Mouse (Mus musculus) midbrain, embryonic 12.5 days (tissue): ENCODE measurements around the gene Evi5. TPM values are rescaled to one million over a fixed set of nuclear protein-coding genes. Genes with fewer than 3 reads are reported as not detected.

Experiments used
- polyA plus RNA-seq: library from polyadenylated mRNA; unstranded; fragments of >200 nt; fragmentation: Nextera tagmentation; extraction: Ambion mirVana; gene quantifications from 2 replicates; pipeline ENCODE4 v1.2.1, GENCODE M21; 2016

The Evi5 gene
- polyA plus RNA-seq, 1 experiment from 2014 or later: 51.5 TPM

Other genes with a start within 250 kb of the Evi5 start
- gene Gfi1, start 149.1 kb downstream of the Evi5 start, polyA plus RNA-seq: 0.08 TPM in 1 of 2 replicates, not detected in the other
- gene Ube2d2b, start 45.0 kb downstream of the Evi5 start, polyA plus RNA-seq: 0.13 and 0.51 TPM in 2 replicates
- gene Rpl5, start 25.4 kb upstream of the Evi5 start, polyA plus RNA-seq: 60.5 and 65.2 TPM in 2 replicates
- gene Fam69a, start 112.0 kb upstream of the Evi5 start, polyA plus RNA-seq: 24.6 and 28.3 TPM in 2 replicates
- 132 and 141 TPM in 2 replicates for gene Mtf2, start 190.6 kb upstream of the Evi5 start, polyA plus RNA-seq